Mouse (Mus musculus) thymus, adult 2 months (tissue): Measurements from ENCODE around the gene Atg16l2. TPM values are rescaled to one million over a fixed set of nuclear protein-coding genes. Genes with fewer than 3 reads are reported as not detected.

ENCODE experiments used
- DNase-seq: peaks from one replicate; pipeline ENCODE4 v3.0.0; 2021
- H3K27ac ChIP-seq: fragments of 200-500 bp; 2 replicates; pipeline ENCODE4 v1.5.1; 2012; ENCODE audit warnings: low read length, control low read depth; ENCODE audit not compliant: control insufficient read depth, insufficient read depth
- H3K27me3 ChIP-seq: fragments of 200-500 bp; 2 replicates; pipeline ENCODE4 v1.6.1; 2012; ENCODE audit warnings: mild to moderate bottlenecking, low read length, moderate library complexity, mixed read lengths; ENCODE audit not compliant: control insufficient read depth, insufficient read depth
- H3K36me3 ChIP-seq: fragments of 200-500 bp; 2 replicates; pipeline ENCODE4 v1.6.1; 2012; ENCODE audit warnings: mild to moderate bottlenecking, low read length, moderate library complexity; ENCODE audit not compliant: control insufficient read depth, insufficient read depth
- H3K4me1 ChIP-seq: fragments of 200-500 bp; replicated peaks from 2 replicates; pipeline ENCODE4 v1.6.1; 2012; ENCODE audit warnings: low read length; ENCODE audit not compliant: control insufficient read depth, insufficient read depth
- H3K4me3 ChIP-seq: fragments of 200-500 bp; 2 replicates; pipeline ENCODE4 v1.5.1; 2012; ENCODE audit warnings: mild to moderate bottlenecking, low read length, control low read depth, moderate library complexity; ENCODE audit not compliant: control insufficient read depth, insufficient read depth
- CTCF ChIP-seq: fragments of 200-500 bp; IDR thresholded peaks from 2 replicates; pipeline ENCODE4 v1.5.1; 2012; ENCODE audit warnings: mild to moderate bottlenecking, control low read depth, low read length, moderate library complexity, borderline replicate concordance; ENCODE audit not compliant: control insufficient read depth, poor library complexity, insufficient read depth; ENCODE audit errors: extremely low read depth
- POLR2A ChIP-seq: fragments of 200-500 bp; IDR thresholded peaks from 2 replicates; pipeline ENCODE4 v1.6.1; 2012; ENCODE audit warnings: mild to moderate bottlenecking, low read length, control low read depth, moderate library complexity; ENCODE audit not compliant: control insufficient read depth, poor library complexity, insufficient read depth; ENCODE audit errors: extremely low read depth
- WGBS: fragments of 180-500 bp; shearing (Covaris S2); methylation state at CpG from one replicate; pipeline ENCODE4 v1.1.7; 2018; 5-methylcytosine and 5-hydroxymethylcytosine counted together
- polyA plus RNA-seq: library from polyadenylated mRNA; depleted of rRNA; stranded (reverse); fragments of >200 nt; gene quantifications from 2 replicates; pipeline ENCODE4 v1.2.3, GENCODE M21; 2012

Atg16l2 gene
- polyA plus RNA-seq, 1 experiment: 89.9 TPM

GRCm38 (mm10) chr7:101324142-101324962 lies 22.3 kb upstream of the Atg16l2 start:
- WGBS: 81% methylated on average over 6 of the region's 6 CpGs
- Histone ChIP-seq H3K4me3 (no peak overlapping the region), H3K27ac (no peak overlapping the region), H3K36me3 (no peaks in the 10 kb centered on the region), H3K4me1 (peaks cover 22% of the 10 kb centered on the region), H3K27me3 (no peaks in the 10 kb centered on the region)
- no peak for TF ChIP-seq CTCF
- TF ChIP-seq POLR2A: no peak
- DNase-seq: no peak

DNA sequence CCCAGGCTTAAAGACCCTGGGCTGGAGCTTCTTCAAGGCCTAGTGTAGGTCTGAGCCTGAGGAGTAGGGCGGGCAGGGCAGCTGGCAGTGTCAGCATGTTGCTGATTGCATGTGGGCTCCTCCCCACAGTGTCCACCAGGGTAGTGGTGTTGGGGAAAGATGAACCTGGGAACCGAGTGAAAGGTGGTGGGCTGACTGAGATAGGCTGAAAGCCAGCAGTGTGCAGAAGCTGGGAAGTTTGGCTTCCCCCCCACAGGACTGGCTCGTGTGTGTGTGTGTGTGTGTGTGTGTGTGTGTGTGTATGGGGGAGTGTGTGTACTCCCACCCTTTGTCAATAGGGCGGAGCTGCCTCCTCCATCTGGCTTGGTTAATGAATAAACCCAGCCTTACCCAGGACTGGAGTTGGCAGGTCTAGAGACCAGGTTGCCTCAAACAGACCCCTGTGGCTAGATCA lies 21.1 kb upstream of the Atg16l2 start:
- Histone ChIP-seq H3K4me3 (no peak overlapping the region), H3K36me3 (no peaks in the 10 kb centered on the region), H3K27ac (no peak overlapping the region), H3K4me1 (peaks cover 22% of the 10 kb centered on the region), H3K27me3 (no peaks in the 10 kb centered on the region)
- no peak for DNase-seq
- TF ChIP-seq CTCF (no peak), POLR2A (no peak)
- 83% methylated on average over 4 of the region's 4 CpGs for WGBS

DNA sequence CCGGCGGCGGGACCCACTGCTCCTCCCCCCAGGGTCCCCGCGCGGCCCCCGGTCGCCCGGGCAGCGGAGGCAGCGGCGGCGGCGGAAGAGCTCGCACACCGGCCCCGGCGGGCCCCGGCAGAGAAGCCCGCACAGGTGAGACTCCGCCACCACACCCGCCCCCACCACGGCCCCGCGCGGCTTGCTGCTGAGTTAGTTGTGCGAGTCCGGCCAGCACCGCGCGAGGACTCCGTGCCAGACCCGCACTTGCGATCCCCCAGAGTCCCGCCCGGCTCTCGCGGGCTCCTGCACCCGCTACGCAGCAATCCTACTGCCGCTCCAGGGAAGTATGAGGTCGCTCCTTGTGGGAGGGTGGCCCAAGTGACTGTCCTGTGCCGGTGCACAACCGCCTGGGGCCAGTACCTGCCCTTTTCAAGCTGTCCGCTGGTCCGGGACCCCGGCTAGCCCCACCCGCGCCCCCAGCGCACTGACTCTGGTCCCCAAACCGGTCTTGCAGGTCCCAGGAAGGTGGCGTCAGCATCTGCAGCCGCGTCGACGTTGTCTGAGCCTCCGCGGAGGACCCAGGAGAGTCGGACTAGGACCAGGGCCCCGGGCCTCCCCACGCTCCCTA lies 19.3 kb upstream of the Atg16l2 start:
- peaks cover 22% of the 10 kb centered on the region for H3K4me1 ChIP-seq
- peak; percentile 37 for DNase-seq
- H3K27me3 ChIP-seq: no peaks in the 10 kb centered on the region
- peak overlapping the region; percentile 63 for H3K4me3 ChIP-seq
- WGBS: 2% methylated on average over 55 of the region's 61 CpGs
- H3K36me3 ChIP-seq: no peaks in the 10 kb centered on the region
- no peak for TF ChIP-seq POLR2A
- no peak for TF ChIP-seq CTCF
- H3K27ac ChIP-seq: no peak overlapping the region

GRCm38 (mm10) chr7:101320399-101321217 lies 18.6 kb upstream of the Atg16l2 start:
- TF ChIP-seq CTCF: no peak
- Histone ChIP-seq H3K27ac (no peak overlapping the region), H3K27me3 (no peaks in the 10 kb centered on the region), H3K36me3 (no peaks in the 10 kb centered on the region), H3K4me1 (peaks cover 22% of the 10 kb centered on the region), H3K4me3 (peak overlapping the region; percentile 29)
- WGBS: 6% methylated on average over 33 of the region's 37 CpGs
- peak; percentile 42 for DNase-seq

DNA sequence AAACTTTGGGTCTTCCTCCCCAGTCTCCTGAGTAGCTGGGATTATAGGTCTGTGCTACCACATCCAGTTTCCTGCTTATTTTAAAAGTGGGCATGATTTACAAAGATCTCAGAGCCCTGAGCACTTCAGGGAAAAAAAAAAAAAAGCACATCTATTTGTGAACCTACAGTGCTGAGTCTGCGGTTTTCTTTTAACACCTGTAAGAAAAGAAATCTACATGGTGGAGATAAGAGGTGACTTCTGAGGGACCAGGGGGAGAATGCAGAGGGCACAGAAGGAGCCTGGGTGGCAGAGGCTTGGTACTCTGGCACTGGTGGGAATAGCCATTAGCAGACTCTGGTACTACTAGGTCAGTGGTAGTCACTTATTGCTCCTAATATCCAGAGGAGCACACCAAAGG lies 17.7 kb upstream of the Atg16l2 start:
- Histone ChIP-seq H3K27ac (no peak overlapping the region), H3K4me3 (no peak overlapping the region), H3K36me3 (no peaks in the 10 kb centered on the region), H3K4me1 (peaks cover 22% of the 10 kb centered on the region), H3K27me3 (no peaks in the 10 kb centered on the region)
- TF ChIP-seq CTCF: no peak
- TF ChIP-seq POLR2A: no peak
- DNase-seq: no peak
- 65% methylated on average over 1 of the region's 1 CpGs for WGBS

GRCm38 (mm10) chr7:101318848-101319247 lies 16.8 kb upstream of the Atg16l2 start:
- no peaks in the 10 kb centered on the region for H3K36me3 ChIP-seq
- peaks cover 22% of the 10 kb centered on the region for H3K4me1 ChIP-seq
- whole genome bisulfite sequencing: 95% methylated on average over 4 of the region's 4 CpGs
- no peak overlapping the region for H3K4me3 ChIP-seq
- H3K27ac ChIP-seq: no peak overlapping the region
- TF ChIP-seq POLR2A (no peak), CTCF (no peak)
- no peaks in the 10 kb centered on the region for H3K27me3 ChIP-seq
- DNase-seq: no peak
